Mouse (Mus musculus) heart, embryonic 15.5 days (tissue): ENCODE data around the gene Lrrc57. TPM values are rescaled to one million over a fixed set of nuclear protein-coding genes. Genes with fewer than 3 reads are reported as not detected.
"Not testable (repeated sequence)": the region's sequence is repeated elsewhere in the genome, so short reads cannot be mapped to it uniquely, and the experiment has no call there.

ENCODE experiments used
- ATAC-seq: fragments of 200-750 bp; cut with Nextera tagmentation; replicated peaks from 2 replicates; pipeline ENCODE4 v1.8.0; 2017; ENCODE audit warnings: low read depth, moderate TSS enrichment; ENCODE audit not compliant: insufficient number of reproducible peaks, insufficient read depth, low FRiP score
- H3K27ac ChIP-seq: fragments of 300-500 bp; sonication (generic); 2 replicates; pipeline ENCODE4 v1.5.1; 2015; ENCODE audit warnings: mild to moderate bottlenecking, inconsistent platforms
- H3K27me3 ChIP-seq: fragments of 300-500 bp; sonication (generic); 2 replicates; pipeline ENCODE4 v1.6.1; 2015; ENCODE audit warnings: inconsistent platforms
- H3K36me3 ChIP-seq: fragments of 300-500 bp; sonication (generic); 2 replicates; pipeline ENCODE4 v1.6.1; 2015; ENCODE audit warnings: mild to moderate bottlenecking, inconsistent platforms
- H3K4me1 ChIP-seq: fragments of 300-500 bp; sonication (generic); replicated peaks from 2 replicates; pipeline ENCODE4 v1.6.1; 2015; ENCODE audit warnings: inconsistent platforms
- H3K4me2 ChIP-seq: fragments of 300-500 bp; sonication (generic); 2 replicates; pipeline ENCODE4 v1.6.1; 2015; ENCODE audit warnings: inconsistent platforms, mild to moderate bottlenecking, moderate library complexity
- H3K4me3 ChIP-seq: fragments of 300-500 bp; sonication (generic); 2 replicates; pipeline ENCODE4 v1.5.1; 2015; ENCODE audit warnings: mild to moderate bottlenecking, inconsistent platforms
- H3K9ac ChIP-seq: fragments of 300-500 bp; sonication (generic); 2 replicates; pipeline ENCODE4 v1.6.1; 2015; ENCODE audit warnings: mild to moderate bottlenecking, inconsistent platforms
- H3K9me3 ChIP-seq: fragments of 300-500 bp; sonication (generic); replicated peaks from 2 replicates; pipeline ENCODE4 v1.6.1; 2016; ENCODE audit warnings: inconsistent platforms
- WGBS: fragments of 180-500 bp; shearing (Covaris S2); methylation state at CpG from one replicate; pipeline ENCODE4 v1.1.7; 2015; ENCODE audit warnings: mixed read lengths; 5-methylcytosine and 5-hydroxymethylcytosine counted together
- polyA plus RNA-seq: library from polyadenylated mRNA; unstranded; fragments of >200 nt; fragmentation: Nextera tagmentation; extraction: Ambion mirVana; gene quantifications from 2 replicates; pipeline ENCODE4 v1.2.1, GENCODE M21; 2015

The Lrrc57 gene
- polyA plus RNA-seq, 1 experiment from 2014 or later: 20.8 TPM

GRCm38 (mm10) chr2:120597734-120598133 lies 11.6 kb downstream of the Lrrc57 start:
- peaks cover 65% of the 10 kb centered on the region for H3K36me3 ChIP-seq

DNA sequence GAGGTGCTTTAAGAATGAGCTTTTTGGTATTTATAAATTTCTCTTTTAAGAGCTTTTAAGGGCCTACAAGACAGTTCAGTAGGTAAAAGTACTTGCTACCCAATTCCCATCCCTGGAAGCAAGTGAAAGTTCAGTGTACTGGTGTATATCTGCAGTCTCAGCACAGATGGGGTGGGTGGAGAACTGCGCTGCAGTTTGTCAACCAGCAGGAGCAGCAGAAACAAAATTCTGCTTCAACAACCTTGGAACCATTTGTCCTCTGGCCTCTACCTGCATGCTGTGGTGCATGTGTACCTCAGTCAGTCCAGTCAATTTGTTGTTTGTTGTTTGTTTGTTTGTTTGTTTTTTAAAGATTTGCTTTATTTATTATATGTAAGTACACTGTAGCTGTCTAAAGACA lies 17.1 kb downstream of the Lrrc57 start:
- Histone ChIP-seq H3K4me2 (no peak overlapping the region), H3K27ac (no peak overlapping the region), H3K36me3 (peaks cover 53% of the 10 kb centered on the region), H3K9me3 (no peaks in the 10 kb centered on the region), H3K9ac (no peak overlapping the region), H3K27me3 (no peaks in the 10 kb centered on the region), H3K4me3 (no peak overlapping the region), H3K4me1 (no peaks in the 10 kb centered on the region)
- 95% methylated on average over 1 of the region's 1 CpGs for WGBS
- no peak for ATAC-seq

More at GRCm38 (mm10) chr2:120597734-120598133, 11.6 kb downstream of the Lrrc57 start:
- WGBS: 83% methylated on average over 2 of the region's 2 CpGs
- H3K4me2 ChIP-seq: no peak overlapping the region
- no peak overlapping the region for H3K9ac ChIP-seq
- H3K4me1 ChIP-seq: no peaks in the 10 kb centered on the region
- ATAC-seq: no peak
- no peaks in the 10 kb centered on the region for H3K9me3 ChIP-seq
- H3K27me3 ChIP-seq: no peaks in the 10 kb centered on the region
- no peak overlapping the region for H3K27ac ChIP-seq
- H3K4me3 ChIP-seq: no peak overlapping the region

GRCm38 (mm10) chr2:120589759-120590158 lies 19.6 kb downstream of the Lrrc57 start:
- peaks cover 48% of the 10 kb centered on the region for H3K36me3 ChIP-seq
- no peak overlapping the region for H3K4me2 ChIP-seq
- H3K27me3 ChIP-seq: no peaks in the 10 kb centered on the region
- H3K9ac ChIP-seq: no peak overlapping the region
- H3K27ac ChIP-seq: no peak overlapping the region
- no peaks in the 10 kb centered on the region for H3K9me3 ChIP-seq
- WGBS: 77% methylated on average over 5 of the region's 5 CpGs
- no peak for ATAC-seq
- H3K4me1 ChIP-seq: no peaks in the 10 kb centered on the region
- H3K4me3 ChIP-seq: no peak overlapping the region

DNA sequence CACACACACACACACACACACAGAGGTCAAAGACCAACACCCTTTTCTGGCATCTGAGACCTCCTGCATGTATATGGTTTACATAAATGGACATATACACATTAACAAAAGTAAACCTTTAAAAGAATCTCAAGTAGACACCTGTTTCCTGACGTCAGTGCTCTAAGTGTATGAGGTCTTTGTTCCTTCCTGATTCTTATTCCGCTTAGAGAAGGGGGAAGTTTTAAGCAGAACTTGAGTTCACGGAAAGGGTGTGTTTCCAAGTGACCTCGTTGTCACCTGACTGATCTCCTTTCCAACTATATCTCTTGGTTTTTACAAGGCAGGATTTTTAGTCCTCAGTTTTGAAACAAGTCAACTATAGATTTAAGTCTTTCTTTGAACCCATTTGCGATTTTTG lies 31.0 kb downstream of the Lrrc57 start:
- Histone ChIP-seq H3K4me1 (peaks cover 2% of the 10 kb centered on the region), H3K9ac (no peak overlapping the region), H3K36me3 (no peaks in the 10 kb centered on the region), H3K27me3 (no peaks in the 10 kb centered on the region), H3K4me2 (no peak overlapping the region), H3K4me3 (no peak overlapping the region), H3K9me3 (no peaks in the 10 kb centered on the region), H3K27ac (no peak overlapping the region)
- 66% methylated on average over 5 of the region's 5 CpGs for WGBS
- no peak for ATAC-seq

DNA sequence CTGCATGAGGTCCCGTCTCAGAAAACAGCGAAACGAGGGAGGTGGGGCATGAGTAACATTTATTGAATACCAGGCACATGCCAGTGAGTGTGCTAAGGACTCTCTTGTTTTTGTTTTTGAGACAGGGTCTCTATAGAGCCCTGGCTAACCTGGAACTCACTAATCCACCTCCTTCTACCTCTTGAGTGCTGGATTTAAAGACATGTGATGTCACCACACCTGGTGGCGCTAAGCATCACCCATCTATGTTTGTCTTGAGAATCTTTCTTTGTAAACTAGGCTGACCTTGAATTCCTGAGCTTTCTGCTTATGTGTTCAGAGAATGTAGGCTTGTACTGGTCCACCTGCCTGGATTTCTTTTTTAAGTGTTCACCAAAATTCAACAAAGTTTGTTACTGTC lies 31.5 kb downstream of the Lrrc57 start:
- 64% methylated on average over 4 of the region's 4 CpGs for WGBS

GRCm38 (mm10) chr2:120575978-120576377 lies 33.3 kb downstream of the Lrrc57 start:
- no peaks in the 10 kb centered on the region for H3K36me3 ChIP-seq
- H3K27ac ChIP-seq: no peak overlapping the region
- no peak overlapping the region for H3K4me3 ChIP-seq
- no peaks in the 10 kb centered on the region for H3K27me3 ChIP-seq
- WGBS: 82% methylated on average over 2 of the region's 2 CpGs
- no peaks in the 10 kb centered on the region for H3K9me3 ChIP-seq
- H3K4me2 ChIP-seq: no peak overlapping the region
- no peak overlapping the region for H3K9ac ChIP-seq
- no peak for ATAC-seq
- peaks cover 2% of the 10 kb centered on the region; the same call in 1 of the 2 replicates for H3K4me1 ChIP-seq

More for the DNA sequence above, 31.5 kb downstream of the Lrrc57 start:
- no peaks in the 10 kb centered on the region for H3K9me3 ChIP-seq
- no peak overlapping the region for H3K27ac ChIP-seq
- H3K36me3 ChIP-seq: no peaks in the 10 kb centered on the region
- H3K4me3 ChIP-seq: no peak overlapping the region
- H3K27me3 ChIP-seq: no peaks in the 10 kb centered on the region
- ATAC-seq: no peak
- no peak overlapping the region for H3K4me2 ChIP-seq
- H3K9ac ChIP-seq: no peak overlapping the region
- peaks cover 2% of the 10 kb centered on the region for H3K4me1 ChIP-seq

GRCm38 (mm10) chr2:120575121-120575520 lies 34.2 kb downstream of the Lrrc57 start:
- no peak overlapping the region for H3K4me3 ChIP-seq
- WGBS: 86% methylated on average over 3 of the region's 3 CpGs
- H3K27me3 ChIP-seq: no peaks in the 10 kb centered on the region
- H3K27ac ChIP-seq: no peak overlapping the region
- no peaks in the 10 kb centered on the region for H3K36me3 ChIP-seq
- H3K9ac ChIP-seq: no peak overlapping the region
- no peak overlapping the region for H3K4me2 ChIP-seq
- H3K4me1 ChIP-seq: peaks cover 2% of the 10 kb centered on the region; the same call in 1 of the 2 replicates
- no peak for ATAC-seq
- no peaks in the 10 kb centered on the region for H3K9me3 ChIP-seq

DNA sequence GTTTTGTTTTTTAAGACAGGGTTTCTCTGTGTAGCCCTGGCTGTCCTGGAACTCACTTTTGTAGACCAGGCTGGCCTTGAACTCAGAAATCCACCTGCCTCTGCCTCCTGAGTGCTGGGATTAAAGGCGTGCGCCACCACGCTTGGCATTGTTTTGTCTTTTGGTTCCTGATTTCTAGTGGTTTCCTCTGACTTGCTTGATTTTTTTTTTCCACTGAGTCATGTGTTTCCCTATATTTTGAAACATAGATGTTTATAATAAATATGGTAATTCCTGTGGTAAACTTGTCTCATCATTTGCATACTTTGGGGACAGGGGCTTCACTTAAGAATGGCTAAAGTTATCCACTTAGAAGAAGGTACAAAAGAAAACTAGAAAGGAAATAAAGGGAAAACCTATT lies 37.2 kb downstream of the Lrrc57 start:
- H3K27ac ChIP-seq, H3K27me3 ChIP-seq, H3K4me2 ChIP-seq, H3K4me3 ChIP-seq, H3K36me3 ChIP-seq, H3K9me3 ChIP-seq, ATAC-seq, H3K9ac ChIP-seq, H3K4me1 ChIP-seq: not testable (repeated sequence)
- 94% methylated on average over 3 of the region's 3 CpGs for WGBS

- Histone ChIP-seq H3K4me1 (peaks cover 10% of the 10 kb centered on the region), H3K27ac (no peak overlapping the region), H3K9ac (no peak overlapping the region), H3K27me3 (no peaks in the 10 kb centered on the region), H3K9me3 (no peaks in the 10 kb centered on the region), H3K4me2 (no peak overlapping the region), H3K36me3 (no peaks in the 10 kb centered on the region), H3K4me3 (no peak overlapping the region)
- ATAC-seq: no peak
- WGBS: 94% methylated on average over 3 of the region's 3 CpGs
Observed at GRCm38 (mm10) chr2:120571081-120571480, 38.2 kb downstream of the Lrrc57 start.

- peak overlapping the region; percentile 91 for H3K27ac ChIP-seq
- H3K4me2 ChIP-seq: peak overlapping the region; percentile 66
- H3K27me3 ChIP-seq: no peaks in the 10 kb centered on the region
- under 1% methylated on average over 22 of the region's 22 CpGs for WGBS
- ATAC-seq: peak; percentile 71
- H3K36me3 ChIP-seq: no peaks in the 10 kb centered on the region
- peak overlapping the region; percentile 70 for H3K4me3 ChIP-seq
- peaks cover 16% of the 10 kb centered on the region for H3K4me1 ChIP-seq
- H3K9ac ChIP-seq: peak overlapping the region; percentile 71
- H3K9me3 ChIP-seq: no peaks in the 10 kb centered on the region
Observed at GRCm38 (mm10) chr2:120567798-120568320, 41.5 kb downstream of the Lrrc57 start.

GRCm38 (mm10) chr2:120566886-120567797 lies 42.2 kb downstream of the Lrrc57 start, which contains the start of gene Snap23:
Snap23 (plus strand) TSS chr2:120567671.
- no peaks in the 10 kb centered on the region for H3K9me3 ChIP-seq
- WGBS: under 1% methylated on average over 42 of the region's 42 CpGs
- peak within 1 kb of the TSS; percentile 91 for H3K27ac ChIP-seq
- ATAC-seq: peak; percentile 96
- H3K4me2 ChIP-seq: peak within 1 kb of the TSS; percentile 66
- peaks cover 23% of the 10 kb centered on the region for H3K4me1 ChIP-seq
- H3K36me3 ChIP-seq: no peaks in the 10 kb centered on the region
- peak within 1 kb of the TSS; percentile 70 for H3K4me3 ChIP-seq
- H3K27me3 ChIP-seq: no peaks in the 10 kb centered on the region
- H3K9ac ChIP-seq: peak within 1 kb of the TSS; percentile 71
